Comparison of ENCODE assay signal across 8 mouse cellular contexts in the genomic region with DNA sequence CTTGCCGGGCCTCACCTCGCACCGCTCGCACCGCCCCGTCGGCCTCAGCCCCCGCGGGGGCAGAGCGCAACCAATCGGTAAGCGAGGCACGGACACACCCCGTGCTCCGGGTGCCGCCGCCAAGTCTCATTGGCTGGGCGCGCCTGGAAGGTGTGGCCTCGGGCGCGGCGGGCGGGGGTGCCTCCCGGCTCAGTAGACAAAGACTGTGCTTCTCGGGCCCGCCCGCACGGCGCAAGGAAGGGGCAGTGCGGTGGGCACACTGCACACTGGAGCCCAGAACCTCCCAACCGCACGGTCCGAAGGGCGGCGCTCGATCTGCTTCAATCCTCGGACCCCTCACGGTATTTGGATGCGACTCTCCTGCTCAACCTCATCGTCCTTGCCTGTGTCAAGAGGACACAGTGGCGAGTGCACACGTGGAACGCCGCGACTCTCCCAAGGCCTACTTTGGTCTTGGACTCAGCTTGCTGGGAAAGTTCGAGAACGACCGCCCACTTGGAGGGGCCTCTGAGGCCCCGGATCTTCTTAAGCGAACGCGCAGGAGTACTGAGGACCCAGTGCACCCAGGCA. TPM values are rescaled to one million over a fixed set of nuclear protein-coding genes. Genes with fewer than 3 reads are reported as not detected.
A peak's percentile ranks its signal among the peaks of the same experiment; 100 is the strongest.
DNase-seq lines count a peak whose midpoint lies in the region; ATAC-seq and TF ChIP-seq lines count a peak whose summit lies in the region.

A gene (minus strand): TSS at position 44 of the 570 bp plus-strand sequence.
A gene (plus strand): TSS at position 207 of the 570 bp plus-strand sequence.

- no peaks in the 10 kb centered on the region for H3K9me3 ChIP-seq in MEL (replicated peaks; ENCODE audit: insufficient read depth, low read length)
- no peaks in the 10 kb centered on the region for H3K9me3 ChIP-seq in lung, embryonic 16.5 days (ENCODE audit: control insufficient read depth, low read length)

- H3K4me1 ChIP-seq in MEL (ENCODE audit: control insufficient read depth in 1 of 2, insufficient read depth in 2 of 2, low read length in 2 of 2) = peaks cover 3 to 14% of the 10 kb centered on the region in 2 experiments; a peak in 3 of 4 replicates
- H3K4me1 ChIP-seq in cerebellum, adult 2 months (ENCODE audit: control insufficient read depth, insufficient read depth, low read length) = peaks cover 37% of the 10 kb centered on the region
- H3K4me1 ChIP-seq in lung, embryonic 16.5 days (replicated peaks; ENCODE audit: control insufficient read depth, insufficient read depth, low read length) = peaks cover 30% of the 10 kb centered on the region

- H3K4me3 ChIP-seq in MEL (ENCODE audit: control insufficient read depth in 1 of 2, insufficient read depth in 1 of 2, low read depth in 2 of 2, low read length in 2 of 2) = peak within 1 kb of the TSS; percentile 81 to 82
- H3K4me3 ChIP-seq in cerebellum, adult 2 months (replicated peaks; ENCODE audit: insufficient read depth, low read depth, low read length) = peak within 1 kb of the TSS; percentile 87
- peak within 1 kb of the TSS; percentile 77 for H3K4me3 ChIP-seq in lung, embryonic 16.5 days (ENCODE audit: low read length)

- H3K27ac ChIP-seq in MEL (ENCODE audit: control insufficient read depth, low read depth, low read length) = peak within 1 kb of the TSS; percentile 54
- peak within 1 kb of the TSS; percentile 93 for H3K27ac ChIP-seq in cerebellum, adult 2 months (ENCODE audit: insufficient read depth, low read length)
- H3K27ac ChIP-seq in lung, embryonic 16.5 days (ENCODE audit: low read length) = peak within 1 kb of the TSS; percentile 83

- no peak for TF ChIP-seq RAD21 in MEL (IDR thresholded peaks at IDR 0.05; ENCODE audit: low read depth, low read length)

- ATAC-seq in hematopoietic stem cell, adult 5-6 weeks (replicated peaks in 1 of 2; ENCODE audit: insufficient read depth in 1 of 2, low FRiP score in 2 of 2, low TSS enrichment in 1 of 2, low read depth in 1 of 2, poor library complexity in 2 of 2, severe bottlenecking in 2 of 2) = peak; percentile 93 to 94
- ATAC-seq in lung, embryonic 16.5 days (ENCODE audit: low read depth) = peak; percentile 98

- peak within 1 kb of the TSS; percentile 91 for H3K4me2 ChIP-seq in lung, embryonic 16.5 days (ENCODE audit: low read depth, low read length)

- no peak for TF ChIP-seq EP300 in MEL (IDR thresholded peaks at IDR 0.05; ENCODE audit: low read depth in 1 of 2, low read length in 2 of 2)

- H3K36me3 ChIP-seq in MEL (ENCODE audit: control insufficient read depth in 1 of 2, insufficient read depth in 2 of 2, low read length in 2 of 2) = peaks cover 0 to 6% of the 10 kb centered on the region in 2 experiments; a peak in 2 of 4 replicates
- H3K36me3 ChIP-seq in lung, embryonic 16.5 days (ENCODE audit: control insufficient read depth, insufficient read depth, low read length) = 0 out of 2 replicates have a peak, but pooled peaks cover under 1% of the 10 kb centered on the region

- WGBS in cerebellum, adult 2 months = under 1% methylated on average over 53 of the region's 53 CpGs
- under 1% methylated on average over 48 of the region's 53 CpGs for WGBS in lung, embryonic 16.5 days

- H3K79me2 ChIP-seq in MEL (ENCODE audit: control insufficient read depth, insufficient read depth, low read length, poor library complexity) = peaks cover 19% of the 10 kb centered on the region

- no peak for TF ChIP-seq CTCF in MEL (IDR thresholded peaks at IDR 0.05 in 2 of 3, conservative IDR thresholded peaks at IDR 0.05 in 1 of 3; ENCODE audit: control insufficient read depth in 1 of 3, insufficient read depth in 1 of 3, low read depth in 2 of 3, low read length in 3 of 3, poor library complexity in 1 of 3, severe bottlenecking in 1 of 3)
- TF ChIP-seq CTCF in cerebellum, adult 2 months (IDR thresholded peaks at IDR 0.05; ENCODE audit: borderline replicate concordance, insufficient read depth, low read depth, low read length) = no peak

- DNase-seq in MEL (ENCODE audit: low read depth, low spot score) = peak; percentile 96
- DNase-seq in cerebellum, adult 2 months = peak; percentile 97 to 99
- peak; percentile 91 for DNase-seq in forelimb bud, embryonic 11.5 days (ENCODE audit: low read depth, low spot score)
- peak; percentile 89 for DNase-seq in layer of hippocampus, adult 9-10 months (ENCODE audit: low spot score)
- peak; percentile 86 for DNase-seq in ovary, postnatal 10 days (ENCODE audit: low spot score)
- peak; percentile 88 to 92 for DNase-seq in thymus, postnatal 10 days (ENCODE audit: low spot score in 2 of 2)

- no peaks in the 10 kb centered on the region for H3K27me3 ChIP-seq in MEL (ENCODE audit: control insufficient read depth in 1 of 2, insufficient read depth in 2 of 2, low read length in 2 of 2)
- no peaks in the 10 kb centered on the region for H3K27me3 ChIP-seq in cerebellum, adult 2 months (ENCODE audit: control insufficient read depth, insufficient read depth, low read length)
- H3K27me3 ChIP-seq in lung, embryonic 16.5 days (ENCODE audit: control insufficient read depth, insufficient read depth, low read depth, low read length) = no peaks in the 10 kb centered on the region

- peak; percentile 52 to 78; a peak in 3 of 4 replicates for TF ChIP-seq POLR2A in MEL (IDR thresholded peaks at IDR 0.05; ENCODE audit: control insufficient read depth in 1 of 2, insufficient read depth in 1 of 2, low read depth in 1 of 2, low read length in 2 of 2, poor library complexity in 1 of 2)
- TF ChIP-seq POLR2A in cerebellum, adult 2 months (IDR thresholded peaks at IDR 0.05; ENCODE audit: borderline replicate concordance, insufficient read depth, low read length) = peak; percentile 76; the same call in 1 of the 2 replicates

- H3K9ac ChIP-seq in MEL (ENCODE audit: control insufficient read depth, low read depth, low read length, poor library complexity, severe bottlenecking) = peak within 1 kb of the TSS; percentile 80
- peak within 1 kb of the TSS; percentile 89 for H3K9ac ChIP-seq in lung, embryonic 16.5 days (ENCODE audit: low read length)

TF ChIP-seq in MEL, 35 proteins besides CTCF, POLR2A, EP300 and RAD21 (continues in another document):
- peak; percentile 36 for TF ChIP-seq TBP (IDR thresholded peaks at IDR 0.05; ENCODE audit: low read depth, low read length)
- no peak for TF ChIP-seq MYB (IDR thresholded peaks at IDR 0.05; ENCODE audit: low read depth, low read length)
- peak; percentile 83 for TF ChIP-seq NELFE (IDR thresholded peaks at IDR 0.05; ENCODE audit: low read depth, low read length)
- no peak for TF ChIP-seq POLR2AphosphoS5 (IDR thresholded peaks at IDR 0.05; ENCODE audit: borderline replicate concordance, low read depth, low read length)
- TF ChIP-seq MEF2A (IDR thresholded peaks at IDR 0.05; ENCODE audit: extremely low read depth, insufficient replicate concordance, low read depth, low read length, poor library complexity, severe bottlenecking) = no peak
- no peak for TF ChIP-seq JUND (IDR thresholded peaks at IDR 0.05; ENCODE audit: low read depth, low read length)
- no peak for TF ChIP-seq SMC3 (IDR thresholded peaks at IDR 0.05; ENCODE audit: low read depth, low read length)
- no peak for TF ChIP-seq RCOR1 (IDR thresholded peaks at IDR 0.05; ENCODE audit: low read depth, low read length)
- no peak for TF ChIP-seq TAL1 (IDR thresholded peaks at IDR 0.05; ENCODE audit: low read length)
- peak; percentile 25; the same call in 1 of the 2 replicates for TF ChIP-seq KAT2A (conservative IDR thresholded peaks at IDR 0.05; ENCODE audit: low read depth, low read length)
- TF ChIP-seq HCFC1 (IDR thresholded peaks at IDR 0.05; ENCODE audit: low read depth, low read length) = peak; percentile 73
- TF ChIP-seq MAZ (IDR thresholded peaks at IDR 0.05; ENCODE audit: low read depth, low read length) = peak; percentile 98
- TF ChIP-seq NRF1 (IDR thresholded peaks at IDR 0.05; ENCODE audit: insufficient read depth, low read depth, low read length, poor library complexity, severe bottlenecking) = peak; percentile 43; the same call in 1 of the 2 replicates
- 0 out of 2 replicates have a peak, but pooled peaks have one; percentile 18 for TF ChIP-seq USF1 (IDR thresholded peaks at IDR 0.05; ENCODE audit: low read depth, low read length)
- no peak for TF ChIP-seq GABPA (IDR thresholded peaks at IDR 0.05; ENCODE audit: low read depth, low read length)
- TF ChIP-seq MAFK (IDR thresholded peaks at IDR 0.05; ENCODE audit: borderline replicate concordance, low read depth, low read length) = no peak
- TF ChIP-seq E2F4 (IDR thresholded peaks at IDR 0.05; ENCODE audit: borderline replicate concordance, low read depth, low read length) = no peak
- no peak for TF ChIP-seq ZNF384 (IDR thresholded peaks at IDR 0.05; ENCODE audit: low read depth, low read length)
- TF ChIP-seq MYC (IDR thresholded peaks at IDR 0.05; ENCODE audit: low read depth, low read length) = peak; percentile 89
- TF ChIP-seq GATA1 (IDR thresholded peaks at IDR 0.05; ENCODE audit: low read depth, low read length) = no peak
- TF ChIP-seq MAX (IDR thresholded peaks at IDR 0.05; ENCODE audit: low read length) = peak; percentile 86
- TF ChIP-seq SIN3A (IDR thresholded peaks at IDR 0.05; ENCODE audit: low read length) = peak; percentile 94
- TF ChIP-seq ZMIZ1 (IDR thresholded peaks at IDR 0.05; ENCODE audit: low read depth, low read length) = peak; percentile 86
- no peak for TF ChIP-seq BHLHE40 (IDR thresholded peaks at IDR 0.05; ENCODE audit: borderline replicate concordance, low read depth, low read length)
- TF ChIP-seq ZC3H11A (IDR thresholded peaks at IDR 0.05; ENCODE audit: low read depth, low read length) = no peak
- TF ChIP-seq CHD1 (IDR thresholded peaks at IDR 0.05; ENCODE audit: low read depth, low read length) = 0 out of 2 replicates have a peak, but pooled peaks have one; percentile 69

RNA-seq across cellular contexts. Expression of the first gene that starts in this region (rescaled TPM):
- total RNA-seq in MEL (2012; rRNA removed) = 2.6 and 3.3 TPM in 2 replicates
- 1 to 10 TPM in 1 of 2 experiments, not detected in 1; 3.0 TPM for polyA plus RNA-seq in MEL (2012; ENCODE audit: insufficient read depth in 1 of 2, insufficient read length in 2 of 2, low read depth in 1 of 2, low replicate concordance in 2 of 2, missing spikeins in 1 of 2)
- 42.4 and 43.4 TPM in 2 replicates for polyA plus RNA-seq in cerebellum, adult 2 months (2012; rRNA removed)
- 0.50 TPM in 1 of 2 replicates, not detected in the other for total RNA-seq in hematopoietic stem cell, adult 5-6 weeks (2017)
- polyA plus RNA-seq in lung, embryonic 16.5 days (2015; fragmentation: Nextera tagmentation; extraction: Ambion mirVana) = 7.5 and 7.8 TPM in 2 replicates

RNA-seq across cellular contexts. Expression of the second gene that starts in this region (rescaled TPM):
- total RNA-seq in MEL (2012; rRNA removed) = 10.3 and 15.6 TPM in 2 replicates
- polyA plus RNA-seq in MEL (2012; ENCODE audit: insufficient read depth in 1 of 2, insufficient read length in 2 of 2, low read depth in 1 of 2, low replicate concordance in 2 of 2, missing spikeins in 1 of 2) = 10 to 100 TPM in 1 of 2 experiments, not detected in 1; 17.9 TPM
- 9.8 and 12.5 TPM in 2 replicates for polyA plus RNA-seq in cerebellum, adult 2 months (2012; rRNA removed)
- 3.4 and 7.4 TPM in 2 replicates for total RNA-seq in hematopoietic stem cell, adult 5-6 weeks (2017)
- 9.3 and 9.5 TPM in 2 replicates for polyA plus RNA-seq in lung, embryonic 16.5 days (2015; fragmentation: Nextera tagmentation; extraction: Ambion mirVana)

Comparison
In these comparisons a context has a peak if more than half of its experiments do, and no peak if none do; other contexts are left out.
1. Peak in every context shown above with its lines: DNase-seq, ATAC-seq, H3K4me3 ChIP-seq and H3K27ac ChIP-seq.